Mouse (Mus musculus) kidney, adult 2 months (tissue): ENCODE data around the gene Exoc6.

ENCODE experiments used
- CTCF ChIP-seq: fragments of 200-500 bp; conservative IDR thresholded peaks from 2 replicates; pipeline ENCODE4 v1.5.1; 2011; ENCODE audit warnings: low read depth, mild to moderate bottlenecking, control low read depth, low read length, moderate library complexity, mixed read lengths; ENCODE audit not compliant: insufficient read depth, insufficient read length
- POLR2A ChIP-seq: fragments of 200-500 bp; IDR thresholded peaks from one replicate; pipeline ENCODE4 v1.6.1; 2011; ENCODE audit warnings: low read depth, low read length, control low read depth

- TF ChIP-seq CTCF (no peak), POLR2A (no peak)
Observed at GRCm38 (mm10) chr19:37585684-37586083, 35.5 kb downstream of the Exoc6 start.
